Mouse (Mus musculus): Measurements from ENCODE around the gene Amfr.

DNA sequence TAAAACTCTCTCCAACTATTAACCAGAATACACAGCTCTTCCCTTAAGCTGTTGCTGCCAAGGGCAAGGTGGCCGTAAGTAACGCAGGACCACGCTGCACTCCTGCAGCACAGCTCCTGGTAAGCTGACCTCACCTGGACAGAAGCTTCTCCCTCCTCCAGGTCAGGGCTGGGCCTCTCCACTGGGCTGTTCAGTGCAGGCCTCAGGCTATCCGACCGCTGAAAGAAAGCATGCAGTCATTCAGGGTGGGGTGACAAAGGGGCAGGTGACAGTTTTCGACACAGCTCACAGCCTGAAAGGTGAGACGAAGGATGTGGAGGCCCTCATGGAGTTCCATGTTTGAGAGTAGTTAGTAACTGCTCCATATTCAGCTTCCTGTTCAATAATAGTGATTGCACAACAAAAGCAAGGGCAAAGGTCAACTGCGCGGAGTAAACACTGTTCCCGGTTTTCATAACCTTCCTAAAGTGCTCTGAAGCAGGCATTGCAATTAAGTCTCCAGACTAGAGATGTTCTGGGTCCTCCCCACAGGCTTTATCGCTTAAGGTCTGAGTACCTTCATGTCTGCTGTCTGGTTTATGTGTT lies 37.9 kb downstream of the Amfr start:
- TF ChIP-seq CTCF (IDR thresholded peaks at IDR 0.05; ENCODE audit: borderline replicate concordance, extremely low read depth, insufficient read depth, insufficient read length) (no peak), POLR2A (IDR thresholded peaks at IDR 0.05; ENCODE audit: borderline replicate concordance, extremely low read depth, insufficient read depth, insufficient read length, poor library complexity, severe bottlenecking) (no peak)
